Mouse (Mus musculus): Measurements from ENCODE around the gene Elf2.

GRCm38 (mm10) chr3:51339734-51340551 is 520 bp downstream of the Elf2 start:
- TF ChIP-seq CTCF (IDR thresholded peaks at IDR 0.05; ENCODE audit: extremely low read depth, insufficient read length, insufficient replicate concordance, low read depth, low read length) (0 out of 2 replicates have a peak, but pooled peaks have one; percentile 4), POLR2A (IDR thresholded peaks at IDR 0.05; ENCODE audit: low read depth, low read length) (no peak)
